Mouse (Mus musculus) bone marrow, adult 2 months (tissue): ENCODE results near the gene Svep1. TPM values are rescaled to one million over a fixed set of nuclear protein-coding genes. Genes with fewer than 3 reads are reported as not detected.

Source experiments
- H3K27ac ChIP-seq: fragments of 200-500 bp; 2 replicates; pipeline ENCODE4 v1.5.1; 2012; ENCODE audit warnings: low read depth, mild to moderate bottlenecking, control low read depth, inconsistent platforms, low read length; ENCODE audit not compliant: control insufficient read depth, poor library complexity, insufficient read depth
- H3K4me1 ChIP-seq: fragments of 200-500 bp; 2 replicates; pipeline ENCODE4 v1.6.1; 2011; ENCODE audit warnings: low read length; ENCODE audit not compliant: control insufficient read depth, insufficient read depth
- H3K4me3 ChIP-seq: fragments of 200-500 bp; replicated peaks from 2 replicates; pipeline ENCODE3; 2011; ENCODE audit warnings: mild to moderate bottlenecking, low read depth, low read length, control low read depth; ENCODE audit not compliant: control insufficient read depth
- CTCF ChIP-seq: fragments of 200-500 bp; IDR thresholded peaks from 2 replicates; pipeline ENCODE4 v1.5.1; 2011; ENCODE audit warnings: low read length, control low read depth; ENCODE audit not compliant: control insufficient read depth, insufficient read depth
- POLR2A ChIP-seq: fragments of 200-500 bp; IDR thresholded peaks from 2 replicates; pipeline ENCODE4 v1.6.1; 2011; ENCODE audit warnings: low read depth, mild to moderate bottlenecking, control low read depth, low read length, borderline replicate concordance; ENCODE audit not compliant: control insufficient read depth
- WGBS: fragments of 180-500 bp; shearing (Covaris S2); methylation state at CpG from one replicate; pipeline ENCODE4 v1.1.7; 2018; 5-methylcytosine and 5-hydroxymethylcytosine counted together
- polyA plus RNA-seq: library from polyadenylated mRNA; stranded (reverse); fragments of >200 nt; gene quantifications from 2 replicates; pipeline ENCODE4 v1.2.4, GENCODE M21; 2011; ENCODE audit warnings: low replicate concordance; ENCODE audit not compliant: missing spikeins, insufficient read depth, insufficient read length

Svep1 gene
- polyA plus RNA-seq, 1 experiment, result 1.3 TPM

GRCm38 (mm10) chr4:58086738-58087137, 119.9 kb downstream of the Svep1 start:
- no peak overlapping the region for H3K4me3 ChIP-seq
- 42% methylated on average over 1 of the region's 1 CpGs for WGBS
- H3K4me1 ChIP-seq, result no peaks in the 10 kb centered on the region; the same call in 1 of the 2 replicates
- no peak overlapping the region for H3K27ac ChIP-seq
- TF ChIP-seq CTCF (no peak), POLR2A (no peak)

GRCm38 (mm10) chr4:58086151-58086550, 120.5 kb downstream of the Svep1 start:
- Histone ChIP-seq H3K4me1 (no peaks in the 10 kb centered on the region; the same call in 1 of the 2 replicates), H3K27ac (no peak overlapping the region), H3K4me3 (no peak overlapping the region)
- no peak for TF ChIP-seq CTCF
- TF ChIP-seq POLR2A, result no peak
- WGBS, result 3% methylated on average over 4 of the region's 4 CpGs

- TF ChIP-seq POLR2A, result no peak
- TF ChIP-seq CTCF, result no peak; the same call in 1 of the 2 replicates
- Histone ChIP-seq H3K4me3 (no peak overlapping the region), H3K27ac (no peak overlapping the region), H3K4me1 (no peaks in the 10 kb centered on the region; the same call in 1 of the 2 replicates)
- 66% methylated on average over 3 of the region's 3 CpGs for WGBS
Measured at GRCm38 (mm10) chr4:58085340-58085739, 121.3 kb downstream of the Svep1 start.

GRCm38 (mm10) chr4:58084155-58084554, 122.5 kb downstream of the Svep1 start:
- no peak overlapping the region for H3K27ac ChIP-seq
- no peak for TF ChIP-seq CTCF
- no peak for TF ChIP-seq POLR2A
- WGBS, result 77% methylated on average over 5 of the region's 5 CpGs
- H3K4me1 ChIP-seq, result no peaks in the 10 kb centered on the region; the same call in 1 of the 2 replicates
- H3K4me3 ChIP-seq, result no peak overlapping the region

GRCm38 (mm10) chr4:58082588-58082987, 124.1 kb downstream of the Svep1 start:
- peak; percentile 89 for TF ChIP-seq CTCF
- TF ChIP-seq POLR2A, result no peak
- H3K27ac ChIP-seq, result no peak overlapping the region
- H3K4me1 ChIP-seq, result no peaks in the 10 kb centered on the region; the same call in 1 of the 2 replicates
- 18% methylated on average over 5 of the region's 5 CpGs for WGBS
- H3K4me3 ChIP-seq, result no peak overlapping the region

- Histone ChIP-seq H3K27ac (no peak overlapping the region), H3K4me1 (no peaks in the 10 kb centered on the region; the same call in 1 of the 2 replicates), H3K4me3 (no peak overlapping the region)
- WGBS, result 24% methylated on average over 10 of the region's 10 CpGs
- TF ChIP-seq POLR2A (no peak), CTCF (peak; percentile 57; the same call in 1 of the 2 replicates)
Measured at GRCm38 (mm10) chr4:58079631-58080030, 127.0 kb downstream of the Svep1 start.

- Histone ChIP-seq H3K4me3 (no peak overlapping the region), H3K4me1 (no peaks in the 10 kb centered on the region), H3K27ac (no peak overlapping the region)
- 40% methylated on average over 6 of the region's 6 CpGs for WGBS
- TF ChIP-seq CTCF, result no peak
- no peak for TF ChIP-seq POLR2A
Measured at GRCm38 (mm10) chr4:58077950-58078349, 128.7 kb downstream of the Svep1 start.

GRCm38 (mm10) chr4:58077536-58077935, 129.1 kb downstream of the Svep1 start:
- H3K27ac ChIP-seq, result no peak overlapping the region
- 81% methylated on average over 4 of the region's 4 CpGs for WGBS
- TF ChIP-seq POLR2A (no peak), CTCF (no peak)
- H3K4me1 ChIP-seq, result no peaks in the 10 kb centered on the region
- H3K4me3 ChIP-seq, result no peak overlapping the region

GRCm38 (mm10) chr4:58072888-58073287, 133.8 kb downstream of the Svep1 start:
- no peak for TF ChIP-seq POLR2A
- no peak for TF ChIP-seq CTCF
- Histone ChIP-seq H3K4me1 (no peaks in the 10 kb centered on the region), H3K4me3 (no peak overlapping the region), H3K27ac (no peak overlapping the region)
- WGBS, result 81% methylated on average over 12 of the region's 12 CpGs
